In the genomic region with DNA sequence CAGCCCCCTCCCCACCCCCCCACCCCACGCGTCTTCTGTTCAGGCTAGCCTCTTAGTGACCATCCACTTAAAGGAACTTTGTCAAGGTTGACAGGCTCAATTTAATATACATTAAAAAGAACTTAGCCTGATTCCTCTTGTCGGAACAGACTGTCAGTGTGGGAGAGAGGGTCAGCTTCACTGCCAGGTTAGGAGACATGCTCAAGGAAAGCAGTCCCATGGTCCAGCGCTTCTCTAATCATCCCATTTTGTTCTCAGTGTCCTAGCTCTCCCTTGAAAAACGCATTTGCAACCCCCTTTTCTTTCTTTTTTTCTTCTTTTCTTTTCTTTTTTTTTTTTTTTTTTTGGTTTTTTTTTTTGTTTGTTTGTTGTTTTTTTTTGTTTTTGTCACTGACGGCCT, we compare ENCODE assay signal across 15 mouse cellular contexts.
"Had no signal": no experiment of that assay in that cellular context is flagged by ENCODE, and none has a peak within 500 bp of the region (broad histone marks: within the 10 kb centered on the region; RNA-seq: fewer than 3 reads in every experiment).

No protein-coding gene starts in this region.

- DNase-seq: retina, postnatal 1 day; right cerebral cortex, adult 18-20 months; right cerebral cortex, postnatal 14 days; right cerebral cortex, postnatal 25 days; right cerebral cortex, postnatal 4 days; spleen, adult 18-20 months; thymus, adult 18-20 months; thymus, adult 2 months; thymus, postnatal 14 days; thymus, postnatal 25 days; thymus, postnatal 36 days; thymus, postnatal 4 days had no signal

- H3K4me2 ChIP-seq: neural tube, embryonic 15.5 days; stomach, embryonic 15.5 days had no signal

- H3K9ac ChIP-seq: neural tube, embryonic 15.5 days; stomach, embryonic 15.5 days had no signal

- H3K4me3 ChIP-seq: neural tube, embryonic 15.5 days; stomach, embryonic 15.5 days had no signal

- H3K27ac ChIP-seq: neural tube, embryonic 15.5 days; stomach, embryonic 15.5 days; stomach, postnatal 0 days had no signal

- H3K27me3 ChIP-seq: neural tube, embryonic 15.5 days; stomach, embryonic 15.5 days had no signal

- H3K36me3 ChIP-seq: neural tube, embryonic 15.5 days; stomach, embryonic 15.5 days had no signal

- H3K4me1 ChIP-seq: neural tube, embryonic 15.5 days; stomach, embryonic 15.5 days had no signal

- H3K9me3 ChIP-seq: neural tube, embryonic 15.5 days; stomach, embryonic 15.5 days had no signal
